Mouse (Mus musculus): ENCODE data around the gene Zfp276. TPM values are rescaled to one million over a fixed set of nuclear protein-coding genes. Genes with fewer than 3 reads are reported as not detected.
"Not testable (repeated sequence)": the region's sequence is repeated elsewhere in the genome, so short reads cannot be mapped to it uniquely, and the experiment has no call there.

Zfp276 gene
- total RNA-seq, 2 experiments from 2014 or later: 5.6 to 6.0 TPM

DNA sequence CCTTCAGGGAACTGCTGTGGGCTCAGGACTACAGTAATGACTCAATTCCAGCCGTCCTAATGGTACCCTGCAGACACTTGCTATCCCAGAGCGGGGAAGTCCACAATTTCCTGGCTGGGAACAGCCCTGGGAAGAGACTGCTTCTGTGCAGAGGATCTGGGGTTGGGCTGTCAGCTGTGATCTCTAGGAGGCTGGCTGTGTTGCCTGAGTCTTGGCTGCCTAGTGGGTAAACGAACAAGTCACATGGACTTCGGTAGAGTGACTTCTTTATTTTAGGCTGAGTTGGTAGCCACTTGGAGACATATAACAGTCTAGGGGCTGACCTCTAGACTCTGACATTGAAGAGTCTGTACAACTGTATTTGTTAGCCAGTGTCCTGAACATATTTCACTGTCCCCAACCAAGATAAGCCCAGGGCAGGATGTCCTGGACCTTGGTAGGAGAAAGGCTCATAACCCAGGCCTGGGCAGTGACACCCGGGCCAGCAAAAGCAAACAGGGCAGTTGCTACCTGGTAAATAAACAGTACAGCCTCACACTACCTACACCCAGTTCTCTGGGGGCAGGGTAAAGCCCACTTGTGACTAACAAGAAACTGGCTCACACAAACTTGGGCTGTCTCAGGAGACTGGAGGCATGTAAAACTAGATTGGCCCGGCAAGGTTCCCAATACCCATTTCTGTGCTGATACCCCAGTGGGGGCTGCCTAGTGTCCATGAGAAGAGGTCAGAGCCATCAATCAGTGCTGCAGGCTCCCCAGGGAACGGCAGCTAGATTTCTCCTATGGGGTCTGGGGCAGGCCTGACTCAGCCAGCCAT lies 11.7 kb upstream of the Zfp276 start:
- intact Hi-C loops (cut with DNase I; ENCODE audit: low total_unique reads): no loop called here
- no peak for DNase-seq

DNA sequence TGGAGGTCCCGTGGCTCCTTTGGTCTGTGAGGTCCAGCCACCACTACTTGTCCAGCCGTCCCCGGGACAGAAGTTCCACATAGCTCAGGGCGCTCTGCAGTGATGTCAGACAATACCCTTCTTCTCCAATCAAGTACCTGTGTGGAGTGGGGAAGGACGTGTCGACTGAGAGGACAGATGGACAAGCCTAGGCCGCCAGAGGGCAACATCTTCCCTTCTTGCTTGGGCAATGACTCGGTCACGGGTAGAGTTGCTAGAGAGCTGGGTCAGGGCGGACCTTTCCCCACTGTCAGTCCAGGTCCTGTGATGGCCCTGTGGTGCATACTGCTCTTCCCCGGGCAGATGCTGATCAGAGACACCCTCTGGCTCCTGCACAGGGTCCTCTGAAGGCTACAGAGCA lies 10.9 kb upstream of the Zfp276 start:
- intact Hi-C loops (cut with DNase I; ENCODE audit: low total_unique reads): no loop called here

DNA sequence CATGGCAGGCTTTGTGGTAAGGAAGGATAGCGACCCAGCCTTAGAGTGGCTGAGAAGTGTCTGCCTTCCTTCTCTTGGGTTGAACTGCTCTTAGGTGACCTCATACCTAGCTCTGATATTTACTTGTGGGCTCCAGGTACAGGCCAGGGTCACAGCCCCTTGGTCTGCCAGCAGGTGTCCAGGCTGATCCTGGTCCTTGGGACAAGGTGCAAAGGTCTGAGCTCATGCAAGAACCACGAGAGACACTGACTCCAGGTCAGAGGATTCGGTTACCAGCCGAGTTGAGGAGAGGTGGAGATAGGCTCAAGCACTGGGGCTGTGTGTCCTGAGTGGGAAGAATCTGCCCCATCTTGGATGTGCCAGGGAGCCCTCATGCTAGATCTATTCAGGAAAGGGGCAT lies 9.6 kb upstream of the Zfp276 start:
- intact Hi-C loops (cut with DNase I; ENCODE audit: low total_unique reads): no loop called here
- DNase-seq: no peak

More for the DNA sequence above, 10.9 kb upstream of the Zfp276 start:
- DNase-seq: no peak

DNA sequence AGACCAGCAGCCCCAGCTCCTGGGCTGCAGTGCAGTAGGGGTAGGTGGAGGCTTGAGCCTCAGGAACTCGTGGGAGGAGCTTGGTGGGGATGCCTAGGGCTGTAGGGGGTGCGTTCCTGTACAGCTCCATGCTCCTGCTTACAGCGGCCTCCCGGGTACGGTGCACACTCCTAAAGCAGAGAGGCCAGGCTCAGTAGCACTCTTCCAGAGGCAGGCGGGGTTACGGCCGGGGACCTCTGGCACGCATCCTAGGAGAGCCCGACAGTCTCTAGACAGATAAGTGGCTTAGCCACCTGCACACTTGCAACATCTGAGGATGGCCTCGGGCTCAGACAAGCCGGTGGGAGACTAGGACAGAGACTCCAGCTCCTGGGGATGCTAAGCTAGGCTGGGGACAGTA lies 8.5 kb upstream of the Zfp276 start:
- no peak for DNase-seq
- intact Hi-C loops (cut with DNase I; ENCODE audit: low total_unique reads): no loop called here

DNA sequence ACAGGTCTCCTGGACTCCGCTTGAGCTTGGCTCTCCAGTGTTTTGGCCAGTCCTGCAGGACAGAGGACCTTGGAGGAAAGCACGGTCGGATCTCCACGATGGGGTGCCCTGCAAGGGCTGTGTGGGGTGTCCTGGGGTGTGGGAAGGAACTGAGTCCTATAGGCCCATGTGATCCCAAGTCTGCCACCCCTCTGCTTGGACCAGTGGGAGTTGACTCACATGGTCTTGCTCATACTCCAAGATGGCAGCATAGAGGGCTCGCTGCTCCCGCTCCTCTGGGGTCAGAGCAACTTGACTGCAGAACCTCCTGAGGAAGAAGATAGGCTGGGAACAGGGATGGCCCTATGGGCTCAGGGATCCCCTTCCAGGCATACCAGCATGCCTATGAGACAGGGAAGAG lies 6.2 kb upstream of the Zfp276 start:
- intact Hi-C loops (cut with DNase I; ENCODE audit: low total_unique reads): no loop called here

DNA sequence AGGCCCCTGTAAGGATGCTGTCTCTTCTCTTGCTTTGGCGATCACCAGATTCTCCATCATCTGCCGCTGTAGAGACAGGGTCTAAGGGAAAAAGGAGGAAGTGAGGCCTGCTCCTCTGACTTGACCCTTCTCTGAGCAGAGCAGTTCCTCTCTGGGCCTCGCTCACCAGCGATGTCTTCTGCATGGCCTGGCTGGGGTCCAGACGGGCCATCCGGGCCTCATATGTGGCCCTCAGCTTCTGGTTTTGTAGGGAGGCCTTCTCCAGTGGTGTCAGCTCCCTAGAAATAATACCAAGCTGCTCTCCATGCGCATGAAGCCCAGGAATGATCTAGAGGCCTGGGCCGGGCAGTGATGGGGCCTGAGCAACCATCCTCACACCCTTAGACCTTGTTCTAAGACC lies 5.4 kb upstream of the Zfp276 start:
- no peak for DNase-seq
- intact Hi-C loops (cut with DNase I; ENCODE audit: low total_unique reads): no loop called here

More for the DNA sequence above, 6.2 kb upstream of the Zfp276 start:
- no peak for DNase-seq

DNA sequence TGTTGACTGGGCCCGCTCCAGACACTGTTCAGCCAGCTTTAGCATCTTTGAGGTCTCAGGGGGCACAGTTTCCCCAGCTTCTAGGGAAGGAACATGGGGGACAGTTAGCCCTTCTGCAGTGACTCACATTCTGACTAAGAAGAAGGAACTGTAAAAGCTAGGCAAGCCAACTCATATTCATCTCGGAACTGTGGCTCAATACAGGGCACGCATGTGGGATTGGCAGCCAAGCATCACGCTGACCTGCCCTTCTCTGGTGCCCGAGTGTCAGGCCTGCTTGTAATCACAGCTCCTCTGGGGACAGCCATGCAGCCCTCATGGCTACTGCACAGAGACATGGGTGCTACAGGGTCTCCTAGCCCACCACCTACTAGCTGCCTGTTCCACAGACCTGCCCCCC lies 3.1 kb upstream of the Zfp276 start:
- DNase-seq: no peak
- intact Hi-C loops (cut with DNase I; ENCODE audit: low total_unique reads): no loop called here

DNA sequence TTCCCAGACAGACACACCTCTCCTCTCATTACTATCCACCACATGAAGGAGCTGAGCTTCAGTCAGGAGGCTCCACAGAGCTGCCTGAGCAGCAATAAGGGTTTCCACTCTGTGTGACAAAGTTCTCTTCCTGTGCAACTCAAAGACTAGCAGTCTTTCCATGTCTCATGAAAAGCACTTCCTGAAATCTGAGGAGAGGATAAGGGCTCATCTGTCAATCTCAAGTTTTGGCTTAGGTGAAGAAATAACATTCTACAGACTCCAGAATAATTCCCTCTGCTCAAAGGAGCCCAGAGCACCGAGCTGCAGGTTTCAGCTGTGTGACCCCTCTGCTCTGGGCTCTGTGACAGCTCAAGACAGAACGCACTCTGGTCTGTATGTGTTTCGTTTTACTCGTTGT lies 1.1 kb upstream of the Zfp276 start:
- DNase-seq: no peak
- intact Hi-C loops (cut with DNase I; ENCODE audit: low total_unique reads): no loop called here

DNA sequence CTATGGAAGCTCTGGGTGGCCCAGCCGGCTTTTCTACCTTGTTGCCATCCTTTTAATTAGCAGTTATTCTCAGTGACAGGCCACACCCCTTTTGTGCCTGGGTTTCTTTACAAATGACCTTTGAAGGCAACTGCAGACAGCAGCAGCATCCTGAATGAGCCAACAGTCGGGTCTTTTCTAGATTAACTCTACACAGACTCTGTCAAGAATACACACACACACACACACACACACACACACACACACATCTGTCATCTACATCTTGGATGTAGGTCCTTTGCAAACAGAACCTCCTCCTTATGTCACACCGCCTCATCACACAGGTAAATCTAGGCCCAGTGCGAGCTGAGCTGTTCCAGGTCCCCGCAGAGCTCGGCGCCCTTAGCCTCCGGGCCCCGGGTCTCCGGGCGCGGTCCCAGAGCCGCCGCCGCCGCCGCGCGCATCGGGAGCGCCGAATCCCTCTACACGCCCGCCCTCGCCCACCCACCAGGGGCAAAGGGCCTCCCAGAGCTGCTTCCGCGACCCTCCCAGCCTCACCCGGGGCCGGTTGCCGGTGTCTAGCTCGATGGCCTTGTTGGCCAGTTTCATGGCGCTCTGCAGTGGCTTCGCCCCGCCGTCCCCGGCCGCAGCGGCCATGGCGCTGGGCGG lies 420 bp upstream of the Zfp276 start:
- no peak for DNase-seq
- intact Hi-C loops (cut with DNase I; ENCODE audit: low total_unique reads): no loop called here

DNA sequence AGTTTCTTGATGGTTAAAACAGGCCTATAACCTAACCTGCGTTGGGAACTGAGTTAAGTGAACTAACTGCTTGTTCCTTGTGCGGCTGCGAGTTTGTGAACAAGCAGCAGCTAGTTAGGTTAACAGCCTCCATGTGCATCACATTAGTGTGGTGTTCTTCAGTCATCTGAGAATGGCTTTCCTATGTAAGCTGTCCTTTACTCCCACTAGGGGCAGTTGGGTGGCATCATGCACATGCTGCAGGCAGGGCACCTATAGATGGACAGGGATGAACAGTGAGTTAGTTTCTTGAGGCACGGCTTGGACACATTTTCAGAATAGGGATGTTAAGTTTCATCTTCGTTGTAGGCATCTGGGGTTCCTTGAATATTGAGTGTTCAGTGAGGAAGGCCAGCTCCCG lies 1.2 kb downstream of the Zfp276 start:
- no peak for DNase-seq
- intact Hi-C loops (cut with DNase I; ENCODE audit: low total_unique reads): no loop called here

DNA sequence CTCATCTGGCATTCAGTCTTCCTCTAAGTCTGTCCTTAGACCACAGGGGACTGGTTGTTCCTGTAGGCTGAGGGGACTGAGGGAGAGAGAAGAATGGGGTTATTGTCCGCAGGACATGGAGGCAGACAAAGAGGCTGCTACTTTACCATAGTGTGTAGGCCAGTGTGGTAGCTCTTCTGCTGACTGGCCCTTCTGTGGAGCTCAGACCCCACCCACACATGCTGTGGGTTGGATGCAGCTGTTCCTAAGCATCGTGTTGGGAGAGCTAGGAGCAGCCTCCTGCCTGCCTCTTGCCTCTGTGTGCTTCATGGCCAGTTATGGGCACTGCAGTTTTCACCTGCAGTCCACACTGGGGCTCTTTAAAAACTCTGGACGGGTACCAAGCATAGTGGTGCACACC lies 3.1 kb downstream of the Zfp276 start:
- DNase-seq: no peak
- intact Hi-C loops (cut with DNase I; ENCODE audit: low total_unique reads): no loop called here

DNA sequence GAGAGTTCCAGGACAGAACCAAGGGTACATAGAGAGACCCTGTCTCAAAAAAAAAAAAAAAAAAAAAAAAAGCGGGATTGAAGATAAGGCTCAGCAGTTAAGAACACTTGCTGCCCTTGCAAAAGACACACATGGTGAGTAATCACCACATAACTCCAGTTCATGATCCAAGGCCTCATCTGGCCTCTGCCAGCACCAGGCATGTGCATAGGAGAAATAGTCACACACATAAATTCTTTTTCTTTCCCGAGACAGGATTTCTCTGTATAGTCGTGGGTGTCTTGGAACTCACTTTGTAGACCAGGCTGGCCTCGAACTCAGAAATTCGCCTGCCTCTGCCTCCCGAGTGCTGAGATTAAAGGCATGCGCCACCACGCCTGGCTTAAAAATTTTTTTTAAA lies 3.6 kb downstream of the Zfp276 start:
- intact Hi-C loops (cut with DNase I; ENCODE audit: low total_unique reads): not testable (repeated sequence)

DNA sequence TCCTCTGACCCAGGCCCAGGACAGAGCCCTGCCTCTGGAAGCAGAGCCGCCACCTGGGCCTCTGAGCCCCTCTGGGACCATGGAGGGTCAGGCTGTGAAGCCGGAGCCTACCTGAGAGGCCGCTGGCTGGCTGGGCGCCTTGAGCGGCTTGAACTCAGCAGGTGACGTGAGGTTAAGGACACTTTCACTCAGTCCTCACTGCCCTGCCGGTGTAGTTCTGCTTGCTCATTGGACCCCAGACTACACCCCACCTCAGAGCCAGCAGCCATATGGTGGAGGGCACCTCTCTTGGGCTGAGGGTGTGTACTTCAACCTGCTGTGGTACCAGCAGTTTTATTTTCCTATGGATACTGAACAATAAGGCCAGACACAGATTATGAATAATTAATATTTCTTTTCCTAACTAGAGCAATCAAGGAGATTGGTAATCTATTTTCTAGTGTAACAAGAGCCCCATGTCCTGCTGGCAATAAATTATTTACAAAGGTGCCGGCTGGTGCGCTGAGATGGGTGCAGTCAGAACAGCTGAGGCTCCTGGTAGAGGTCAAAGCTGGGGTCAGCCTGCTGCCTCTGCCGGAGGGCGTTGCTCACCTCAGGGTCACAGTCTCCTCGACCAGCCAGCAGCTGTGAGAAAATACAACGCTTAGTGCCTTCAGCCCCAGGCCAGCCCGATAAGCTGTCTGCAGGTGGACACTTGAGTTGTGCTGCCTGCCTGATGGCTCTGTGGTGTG lies 14.1 kb downstream of the Zfp276 start:
- DNase-seq: no peak
- intact Hi-C loops (cut with DNase I; ENCODE audit: low total_unique reads): no loop called here

More for the DNA sequence above, 3.6 kb downstream of the Zfp276 start:
- not testable (repeated sequence) for DNase-seq

DNA sequence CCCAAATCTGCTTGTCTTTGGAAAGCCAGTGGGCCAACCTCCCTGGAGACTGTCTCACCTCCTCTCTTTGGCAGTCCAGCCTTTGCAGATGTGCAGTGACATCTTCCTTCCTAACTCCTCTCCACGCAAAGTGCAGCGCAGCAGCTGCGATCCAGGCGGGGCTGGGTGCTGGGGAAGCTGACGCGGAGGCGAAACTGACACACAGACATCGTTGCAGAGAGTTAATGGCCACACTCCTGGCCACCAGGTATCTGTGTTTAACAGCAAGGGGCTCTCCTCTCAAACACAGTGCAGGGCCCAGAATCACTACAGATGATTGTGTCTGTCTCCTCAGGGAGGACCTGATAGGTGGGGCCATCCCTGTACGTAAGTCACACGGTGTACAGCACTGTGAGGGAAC lies 17.2 kb downstream of the Zfp276 start:
- peak; percentile 38 for DNase-seq
- intact Hi-C loops (cut with DNase I; ENCODE audit: low total_unique reads): no loop called here

DNA sequence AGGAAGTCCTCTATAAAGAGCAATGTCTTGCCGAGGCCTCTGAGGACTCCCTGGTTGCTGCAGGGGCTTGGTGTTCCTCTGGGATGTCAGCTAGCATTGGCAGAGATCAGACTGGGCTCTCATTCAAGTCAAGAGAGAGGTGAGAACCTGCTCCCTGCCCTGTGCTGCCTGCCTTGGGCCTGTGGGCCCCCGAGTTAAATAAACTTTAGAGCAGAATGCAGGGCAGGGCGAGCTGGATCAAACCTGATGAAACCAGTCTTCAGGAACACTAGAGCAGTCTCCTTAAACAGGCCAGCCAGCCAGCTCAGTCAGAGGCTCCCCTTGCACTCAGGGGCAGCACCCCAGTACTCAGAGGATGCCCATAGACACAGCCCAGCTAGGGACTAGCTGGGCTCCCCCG lies 17.9 kb downstream of the Zfp276 start:
- intact Hi-C loops (cut with DNase I; ENCODE audit: low total_unique reads): no loop called here

DNA sequence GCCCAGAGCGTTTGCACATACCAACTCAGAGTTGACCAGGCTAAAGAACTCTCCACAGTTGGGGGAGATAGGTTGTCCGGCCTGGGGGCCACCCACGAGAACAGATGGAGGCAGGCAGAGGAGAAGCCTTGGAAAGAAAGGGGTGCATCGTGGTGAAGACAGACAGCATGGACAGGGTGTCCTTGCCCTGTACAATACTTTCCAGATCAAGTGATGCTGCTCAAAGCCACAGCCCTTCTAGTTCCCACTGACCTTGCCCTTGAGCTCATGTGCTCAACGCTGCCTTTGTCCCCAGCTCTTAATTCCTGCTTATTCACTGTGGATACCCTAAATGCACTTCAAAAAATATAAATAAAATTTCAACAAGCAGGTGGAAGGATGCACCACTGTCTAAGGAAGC lies 20.5 kb downstream of the Zfp276 start:
- intact Hi-C loops (cut with DNase I; ENCODE audit: low total_unique reads): no loop called here
- no peak for DNase-seq

More for the DNA sequence above, 17.9 kb downstream of the Zfp276 start:
- no peak for DNase-seq

DNA sequence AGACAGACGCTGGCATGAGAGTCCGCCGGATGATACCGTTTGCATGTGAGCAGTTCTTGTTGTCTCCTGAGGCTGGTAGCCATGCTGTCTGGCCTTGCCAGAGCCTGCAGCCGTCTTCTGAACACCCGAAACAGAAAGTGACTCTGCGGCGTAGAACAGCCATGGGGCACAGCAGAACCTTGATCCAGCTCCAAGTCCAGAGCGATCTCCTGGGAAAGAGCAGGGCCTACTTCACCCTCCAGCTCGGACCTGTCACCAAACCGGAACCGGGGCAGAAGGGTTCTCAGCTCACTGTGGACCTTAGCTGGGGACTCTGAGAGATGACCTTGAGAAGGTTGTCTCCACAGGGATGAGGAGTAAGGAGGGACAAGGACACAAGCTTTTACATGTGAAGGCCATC lies 21.1 kb downstream of the Zfp276 start:
- no peak for DNase-seq
- intact Hi-C loops (cut with DNase I; ENCODE audit: low total_unique reads): no loop called here

DNA sequence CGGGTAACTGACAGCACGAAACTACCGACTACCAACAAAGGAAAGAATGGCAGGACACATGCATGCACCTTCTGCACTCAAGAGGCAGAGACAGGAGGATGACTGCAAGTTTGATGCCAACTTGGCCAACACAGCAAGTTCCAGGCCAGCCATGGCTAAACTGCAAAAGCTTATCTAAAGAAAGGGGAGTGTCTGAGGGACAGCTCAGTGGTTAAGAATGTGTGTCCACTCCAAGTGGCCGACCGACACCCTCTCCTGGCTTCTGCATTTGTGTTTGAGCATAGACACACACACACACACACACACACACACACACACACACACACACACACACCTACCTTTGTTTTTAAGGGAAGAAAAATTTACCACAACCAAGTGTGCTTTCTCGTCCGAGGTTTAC lies 24.4 kb downstream of the Zfp276 start:
- DNase-seq: no peak
- intact Hi-C loops (cut with DNase I; ENCODE audit: low total_unique reads): no loop called here

DNA sequence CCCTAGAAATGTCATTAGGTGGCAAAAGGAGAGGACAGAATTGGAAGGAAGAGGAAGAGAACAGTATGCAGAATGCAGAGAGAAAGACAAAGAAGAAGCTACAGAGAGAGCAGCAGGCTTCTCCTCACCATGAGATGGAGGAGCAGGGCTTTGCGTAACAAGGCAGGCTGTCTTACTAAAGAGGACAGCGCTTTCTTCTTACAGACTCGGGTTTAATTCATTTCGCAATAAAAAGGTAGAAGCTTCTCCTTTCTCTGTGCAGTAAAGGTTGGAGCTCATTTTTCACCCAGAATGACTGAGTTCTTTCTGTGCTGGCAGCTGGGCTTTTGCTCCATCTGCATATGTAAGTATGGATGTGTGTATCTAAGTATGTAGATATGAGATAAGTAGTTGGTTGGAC lies 25.8 kb downstream of the Zfp276 start:
- DNase-seq: no peak
- intact Hi-C loops (cut with DNase I; ENCODE audit: low total_unique reads): no loop called here

DNA sequence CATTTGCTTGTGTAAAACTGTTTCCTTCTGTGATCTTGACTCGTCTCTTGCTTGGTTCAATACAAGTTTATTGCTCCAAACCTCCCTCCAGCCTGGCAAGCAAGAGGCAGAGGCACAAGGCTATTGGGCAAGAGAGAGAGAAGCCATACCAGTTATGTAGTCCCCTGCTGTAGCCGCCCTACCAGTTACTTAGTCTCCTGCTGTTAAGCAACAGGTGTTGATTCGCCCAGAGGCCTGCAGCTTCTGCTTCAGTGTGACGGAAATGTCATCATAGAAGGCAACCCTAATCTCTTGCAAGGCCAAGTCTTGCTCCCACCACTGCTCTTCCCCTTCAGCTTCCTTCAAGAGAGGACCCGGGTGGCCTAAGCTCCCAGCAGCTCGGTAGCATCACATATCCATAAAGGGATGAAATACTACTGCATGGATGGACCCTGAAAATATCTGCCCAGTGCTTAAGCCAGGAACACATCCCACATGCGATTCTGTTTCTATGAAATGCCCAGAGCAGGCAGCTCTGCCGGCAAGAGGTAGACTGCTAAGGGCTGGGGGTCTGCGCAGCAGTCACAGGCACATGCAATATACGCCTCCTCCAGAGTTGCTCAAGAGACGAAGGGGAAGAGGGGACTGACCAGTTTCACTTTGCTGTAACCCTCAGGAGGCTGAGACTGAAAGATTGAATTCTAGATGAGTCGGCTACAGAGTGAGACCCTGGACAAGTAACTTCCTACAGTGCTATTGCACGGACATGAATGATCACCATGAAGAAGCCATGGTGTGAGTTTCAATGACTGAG lies 26.5 kb downstream of the Zfp276 start:
- no peak for DNase-seq
- intact Hi-C loops (cut with DNase I; ENCODE audit: low total_unique reads): no loop called here
